ENCODE assay signal across 18 mouse cellular contexts in genomic region chr2:180562146-180562545, GRCm38 (mm10). TPM values are rescaled to one million over a fixed set of nuclear protein-coding genes. Genes with fewer than 3 reads are reported as not detected.
DNase-seq lines count a peak whose midpoint lies in the region; ATAC-seq and TF ChIP-seq lines count a peak whose summit lies in the region.
"Had no signal": no experiment of that assay in that cellular context is flagged by ENCODE, and none has a peak within 500 bp of the region (broad histone marks: within the 10 kb centered on the region; RNA-seq: fewer than 3 reads in every experiment).

No protein-coding gene starts in this region.

- DNase-seq in hindbrain, postnatal 0 days (ENCODE audit: low spot score): no peak
- no peak for DNase-seq in hindbrain, embryonic 14.5 days (ENCODE audit: low spot score)
- peak; percentile 4 for DNase-seq in limb, embryonic 14.5 days (ENCODE audit: low spot score)
- no peak for DNase-seq in limb, embryonic 10.5 days (ENCODE audit: low spot score)
- DNase-seq in MN1 (ENCODE audit: low spot score): peak; percentile 79
- DNase-seq in brain, embryonic 14.5 days (ENCODE audit: low read depth): no peak
- DNase-seq in left cerebral cortex, postnatal 36 days (ENCODE audit: low spot score in 2 of 2): no peak
- DNase-seq in left cerebral cortex, postnatal 14 days (ENCODE audit: low spot score in 2 of 2): no peak
- DNase-seq: adrenal gland, postnatal 14 days; cerebellum, adult 2 months; cerebellum, postnatal 10 days; gastrocnemius, postnatal 25 days; kidney, adult 11 months had no signal

- no peak for ATAC-seq in hindbrain, postnatal 0 days
- ATAC-seq in hindbrain, embryonic 14.5 days (ENCODE audit: low FRiP score): no peak
- ATAC-seq in limb, embryonic 14.5 days (ENCODE audit: low FRiP score, low read depth): no peak
- ATAC-seq: forebrain, embryonic 16.5 days had no signal

- H3K9me3 ChIP-seq in hindbrain, postnatal 0 days (ENCODE audit: low read length): no peaks in the 10 kb centered on the region
- H3K9me3 ChIP-seq in hindbrain, embryonic 14.5 days (ENCODE audit: control insufficient read depth, low read length): no peaks in the 10 kb centered on the region
- H3K9me3 ChIP-seq in limb, embryonic 14.5 days (ENCODE audit: control insufficient read depth, low read length): no peaks in the 10 kb centered on the region
- no peaks in the 10 kb centered on the region for H3K9me3 ChIP-seq in limb, embryonic 10.5 days (replicated peaks)
- H3K9me3 ChIP-seq: embryonic facial prominence, embryonic 12.5 days; hindbrain, embryonic 13.5 days had no signal

- TF ChIP-seq CTCF in hindbrain, postnatal 0 days (IDR thresholded peaks at IDR 0.05; ENCODE audit: low read depth): peak; percentile 54
- peak; percentile 5; the same call in 1 of the 2 replicates for TF ChIP-seq CTCF in brain, embryonic 14.5 days (IDR thresholded peaks at IDR 0.05; ENCODE audit: borderline replicate concordance, extremely low read depth, insufficient read depth, insufficient read length)

- H3K36me3 ChIP-seq in hindbrain, postnatal 0 days (ENCODE audit: insufficient read depth, low read length): no peaks in the 10 kb centered on the region
- no peaks in the 10 kb centered on the region for H3K36me3 ChIP-seq in hindbrain, embryonic 14.5 days (replicated peaks; ENCODE audit: control insufficient read depth, insufficient read depth)
- no peaks in the 10 kb centered on the region for H3K36me3 ChIP-seq in limb, embryonic 14.5 days (ENCODE audit: control insufficient read depth, insufficient read depth, low read length)
- H3K36me3 ChIP-seq in limb, embryonic 10.5 days: no peaks in the 10 kb centered on the region
- H3K36me3 ChIP-seq: embryonic facial prominence, embryonic 12.5 days; heart, embryonic 12.5 days; hindbrain, embryonic 13.5 days had no signal

- TF ChIP-seq POLR2A in limb, embryonic 14.5 days (IDR thresholded peaks at IDR 0.05; ENCODE audit: borderline replicate concordance, extremely low read depth, insufficient read depth, insufficient read length): no peak
- no peak for TF ChIP-seq POLR2A in brain, embryonic 14.5 days (IDR thresholded peaks at IDR 0.05; ENCODE audit: borderline replicate concordance, extremely low read depth, insufficient read depth, insufficient read length, poor library complexity, severe bottlenecking)

- intact Hi-C loops in left cerebral cortex, postnatal 36 days (cut with DNase I): loop anchor here (5.0 kb wide), 1 partner anchor 45 kb away; no protein-coding TSS in a partner anchor
- intact Hi-C loops in left cerebral cortex, postnatal 14 days (cut with DNase I): no loop called here

- no peak overlapping the region for H3K4me2 ChIP-seq in hindbrain, postnatal 0 days (ENCODE audit: low read depth, low read length)
- H3K4me2 ChIP-seq in hindbrain, embryonic 14.5 days (replicated peaks): no peak overlapping the region
- no peak overlapping the region for H3K4me2 ChIP-seq in limb, embryonic 14.5 days (replicated peaks; ENCODE audit: low read depth, low read length, severe bottlenecking)
- H3K4me2 ChIP-seq: embryonic facial prominence, embryonic 12.5 days; heart, embryonic 12.5 days; hindbrain, embryonic 13.5 days had no signal

- WGBS in hindbrain, postnatal 0 days: 63% methylated on average over 5 of the region's 5 CpGs
- WGBS in hindbrain, embryonic 14.5 days: 78% methylated on average over 5 of the region's 5 CpGs
- 46% methylated on average over 5 of the region's 5 CpGs for WGBS in limb, embryonic 14.5 days
- 47% methylated on average over 5 of the region's 5 CpGs for WGBS in limb, embryonic 10.5 days

- H3K4me1 ChIP-seq in hindbrain, postnatal 0 days (ENCODE audit: insufficient read depth, low read length): peaks cover 9% of the 10 kb centered on the region; the same call in 1 of the 2 replicates
- peaks cover 13% of the 10 kb centered on the region; the same call in 1 of the 2 replicates for H3K4me1 ChIP-seq in hindbrain, embryonic 14.5 days (replicated peaks; ENCODE audit: control insufficient read depth, insufficient read depth, low read length)
- no peaks in the 10 kb centered on the region for H3K4me1 ChIP-seq in limb, embryonic 14.5 days (ENCODE audit: control insufficient read depth, insufficient read depth, low read length)
- H3K4me1 ChIP-seq in limb, embryonic 10.5 days: peaks cover 8% of the 10 kb centered on the region
- H3K4me1 ChIP-seq: embryonic facial prominence, embryonic 12.5 days; heart, embryonic 12.5 days had no signal

- H3K4me3 ChIP-seq in hindbrain, postnatal 0 days (ENCODE audit: low read length): no peak overlapping the region
- H3K4me3 ChIP-seq in hindbrain, embryonic 14.5 days (replicated peaks; ENCODE audit: low read length): no peak overlapping the region
- H3K4me3 ChIP-seq in limb, embryonic 14.5 days (replicated peaks; ENCODE audit: low read length): no peak overlapping the region
- H3K4me3 ChIP-seq in limb, embryonic 10.5 days: no peak overlapping the region
- H3K4me3 ChIP-seq: embryonic facial prominence, embryonic 12.5 days; heart, embryonic 12.5 days; hindbrain, embryonic 13.5 days had no signal

- H3K27ac ChIP-seq in hindbrain, postnatal 0 days: no peak overlapping the region
- H3K27ac ChIP-seq in hindbrain, embryonic 14.5 days: no peak overlapping the region
- H3K27ac ChIP-seq in limb, embryonic 14.5 days (replicated peaks; ENCODE audit: low read depth, low read length): no peak overlapping the region
- no peak overlapping the region for H3K27ac ChIP-seq in limb, embryonic 10.5 days
- H3K27ac ChIP-seq: embryonic facial prominence, embryonic 12.5 days; hindbrain, embryonic 13.5 days had no signal

- no peaks in the 10 kb centered on the region for H3K27me3 ChIP-seq in hindbrain, postnatal 0 days (ENCODE audit: insufficient read depth, low read length)
- H3K27me3 ChIP-seq in hindbrain, embryonic 14.5 days (ENCODE audit: control insufficient read depth, insufficient read depth, low read length): no peaks in the 10 kb centered on the region
- no peaks in the 10 kb centered on the region for H3K27me3 ChIP-seq in limb, embryonic 14.5 days (ENCODE audit: control insufficient read depth, insufficient read depth, low read length)
- no peaks in the 10 kb centered on the region for H3K27me3 ChIP-seq in limb, embryonic 10.5 days (ENCODE audit: low read depth, poor library complexity, severe bottlenecking)

- no peak overlapping the region for H3K9ac ChIP-seq in hindbrain, postnatal 0 days (replicated peaks; ENCODE audit: low read length)
- H3K9ac ChIP-seq in hindbrain, embryonic 14.5 days: no peak overlapping the region
- H3K9ac ChIP-seq in limb, embryonic 14.5 days (ENCODE audit: low read depth, low read length, severe bottlenecking): no peak overlapping the region
- H3K9ac ChIP-seq: embryonic facial prominence, embryonic 12.5 days; heart, embryonic 12.5 days; hindbrain, embryonic 13.5 days had no signal

RNA-seq across cellular contexts. Expression of gene Mrgbp, which starts 19.0 kb away (rescaled TPM):
- 48.2 and 49.3 TPM in 2 replicates for total RNA-seq in hindbrain, postnatal 0 days (2014; rRNA removed)
- 32.5 and 36.0 TPM in 2 replicates for polyA plus RNA-seq in hindbrain, postnatal 0 days (2015; fragmentation: Nextera tagmentation; extraction: Ambion mirVana)
- polyA plus RNA-seq in hindbrain, embryonic 14.5 days (2014; fragmentation: Nextera tagmentation; extraction: Ambion mirVana): 35.4 and 38.2 TPM in 2 replicates
- 46.6 and 52.2 TPM in 2 replicates for polyA plus RNA-seq in limb, embryonic 14.5 days (2012; rRNA removed)
- polyA plus RNA-seq in limb, embryonic 14.5 days (2014; fragmentation: Nextera tagmentation; extraction: Ambion mirVana): 30.5 and 31.9 TPM in 2 replicates
- 33.8 and 38.3 TPM in 2 replicates for polyA plus RNA-seq in limb, embryonic 10.5 days (2016; fragmentation: Nextera tagmentation; extraction: Ambion mirVana)
- 54.3 and 69.8 TPM in 2 replicates for polyA plus RNA-seq in brain, embryonic 14.5 days (2012; rRNA removed)
- 10 to 100 TPM; 15.3 to 17.7 TPM for total RNA-seq in left cerebral cortex, postnatal 36 days (2021)
- total RNA-seq in left cerebral cortex, postnatal 14 days (2021): 10 to 100 TPM; 15.9 to 20.9 TPM

RNA-seq across cellular contexts. Expression of gene Ogfr, which starts 26.9 kb away (rescaled TPM):
- 88.5 and 106 TPM in 2 replicates for total RNA-seq in hindbrain, postnatal 0 days (2014; rRNA removed)
- 82.9 and 84.4 TPM in 2 replicates for polyA plus RNA-seq in hindbrain, postnatal 0 days (2015; fragmentation: Nextera tagmentation; extraction: Ambion mirVana)
- 88.4 and 90.2 TPM in 2 replicates for polyA plus RNA-seq in hindbrain, embryonic 14.5 days (2014; fragmentation: Nextera tagmentation; extraction: Ambion mirVana)
- 67.5 and 78.6 TPM in 2 replicates for polyA plus RNA-seq in limb, embryonic 14.5 days (2012; rRNA removed)
- 71.4 and 84.5 TPM in 2 replicates for polyA plus RNA-seq in limb, embryonic 14.5 days (2014; fragmentation: Nextera tagmentation; extraction: Ambion mirVana)
- polyA plus RNA-seq in limb, embryonic 10.5 days (2016; fragmentation: Nextera tagmentation; extraction: Ambion mirVana): 107 and 112 TPM in 2 replicates
- polyA plus RNA-seq in brain, embryonic 14.5 days (2012; rRNA removed): 75.6 and 105 TPM in 2 replicates
- 10 to 100 TPM; 36.7 to 38.0 TPM for total RNA-seq in left cerebral cortex, postnatal 36 days (2021)
- total RNA-seq in left cerebral cortex, postnatal 14 days (2021): 10 to 100 TPM; 61.5 to 62.9 TPM

RNA-seq across cellular contexts. Expression of gene Col9a3, which starts 35.4 kb away (rescaled TPM):
- total RNA-seq in hindbrain, postnatal 0 days (2014; rRNA removed): 82.0 and 98.9 TPM in 2 replicates
- 90.1 and 95.8 TPM in 2 replicates for polyA plus RNA-seq in hindbrain, postnatal 0 days (2015; fragmentation: Nextera tagmentation; extraction: Ambion mirVana)
- 61.4 and 65.7 TPM in 2 replicates for polyA plus RNA-seq in hindbrain, embryonic 14.5 days (2014; fragmentation: Nextera tagmentation; extraction: Ambion mirVana)
- polyA plus RNA-seq in limb, embryonic 14.5 days (2012; rRNA removed): 612 and 663 TPM in 2 replicates
- 334 and 360 TPM in 2 replicates for polyA plus RNA-seq in limb, embryonic 14.5 days (2014; fragmentation: Nextera tagmentation; extraction: Ambion mirVana)
- polyA plus RNA-seq in limb, embryonic 10.5 days (2016; fragmentation: Nextera tagmentation; extraction: Ambion mirVana): 4.0 and 30.1 TPM in 2 replicates
- polyA plus RNA-seq in brain, embryonic 14.5 days (2012; rRNA removed): 31.5 and 37.5 TPM in 2 replicates
- total RNA-seq in left cerebral cortex, postnatal 36 days (2021): 1 to 10 TPM; 8.2 to 9.2 TPM
- total RNA-seq in left cerebral cortex, postnatal 14 days (2021): 10 to 100 TPM; 23.2 to 31.7 TPM
- total RNA-seq: common myeloid progenitor, adult 5-6 weeks had no signal

Comparison
In these comparisons a context has a peak if more than half of its experiments do, and no peak if none do; other contexts are left out.
1. DNase-seq: peak in limb, embryonic 14.5 days (single experiment) and MN1 (single experiment); none in hindbrain, postnatal 0 days (single experiment), hindbrain, embryonic 14.5 days (single experiment), limb, embryonic 10.5 days (single experiment), brain, embryonic 14.5 days (single experiment), left cerebral cortex, postnatal 36 days (0 of 2) and left cerebral cortex, postnatal 14 days (0 of 2).